Mouse (Mus musculus): ENCODE data around the gene Mcm2. TPM values are rescaled to one million over a fixed set of nuclear protein-coding genes. Genes with fewer than 3 reads are reported as not detected.
A peak's percentile ranks its signal among the peaks of the same experiment; 100 is the strongest.

Gene Mcm2
- total RNA-seq, 1 experiment = 237 TPM

- H3K27ac ChIP-seq (ENCODE audit: insufficient read depth, low read depth, low read length, poor library complexity, severe bottlenecking) = no peak overlapping the region
- TF ChIP-seq MAFK (IDR thresholded peaks at IDR 0.05; ENCODE audit: insufficient read depth, low read depth, low read length) (no peak), ZC3H11A (IDR thresholded peaks at IDR 0.05; ENCODE audit: borderline replicate concordance, low read depth, low read length) (no peak), ZNF384 (IDR thresholded peaks at IDR 0.05; ENCODE audit: low read depth, low read length) (no peak), HCFC1 (IDR thresholded peaks at IDR 0.05; ENCODE audit: borderline replicate concordance, insufficient read depth, low read length) (no peak), CHD2 (IDR thresholded peaks at IDR 0.05; ENCODE audit: low read depth, low read length) (no peak)
- H3K9me3 ChIP-seq (ENCODE audit: control insufficient read depth, insufficient read depth, low read depth, low read length) = no peaks in the 10 kb centered on the region
- H3K4me1 ChIP-seq (ENCODE audit: control insufficient read depth in 2 of 2, insufficient read depth in 2 of 2, low read length in 2 of 2, poor library complexity in 1 of 2) = peaks cover 0 to 11% of the 10 kb centered on the region in 2 experiments; a peak in 2 of 4 replicates
- in situ Hi-C loops (cut with MboI; ENCODE audit: low sequenced_read_pairs in 2 of 2, unreplicated experiment in 2 of 2) = no loop called here
- no peak overlapping the region for H3K4me3 ChIP-seq (ENCODE audit: insufficient read depth in 1 of 2, low read depth in 1 of 2, low read length in 2 of 2, poor library complexity in 1 of 2, severe bottlenecking in 1 of 2)
- H3K9ac ChIP-seq (ENCODE audit: insufficient read depth, low read depth, low read length, poor library complexity, severe bottlenecking) = no peak overlapping the region
- H3K36me3 ChIP-seq (ENCODE audit: control insufficient read depth, insufficient read depth, low read length, poor library complexity, severe bottlenecking) = no peaks in the 10 kb centered on the region
- DNase-seq (ENCODE audit: low read depth, low spot score) = no peak
Observed at GRCm38 (mm10) chr6:88844901-88845565, 53.5 kb downstream of the Mcm2 start.

GRCm38 (mm10) chr6:88843781-88844725 is 54.5 kb downstream of the Mcm2 start:
- H3K4me1 ChIP-seq (ENCODE audit: control insufficient read depth in 2 of 2, insufficient read depth in 2 of 2, low read length in 2 of 2, poor library complexity in 1 of 2) = peaks cover 0 to 13% of the 10 kb centered on the region in 2 experiments; a peak in 2 of 4 replicates
- no peaks in the 10 kb centered on the region for H3K9me3 ChIP-seq (ENCODE audit: control insufficient read depth, insufficient read depth, low read depth, low read length)
- H3K36me3 ChIP-seq (ENCODE audit: control insufficient read depth, insufficient read depth, low read length, poor library complexity, severe bottlenecking) = no peaks in the 10 kb centered on the region; the same call in 1 of the 2 replicates
- no peak for TF ChIP-seq CHD2 (IDR thresholded peaks at IDR 0.05; ENCODE audit: low read depth, low read length)
- in situ Hi-C loops (cut with MboI; ENCODE audit: low sequenced_read_pairs in 2 of 2, unreplicated experiment in 2 of 2) = no loop called here
- H3K9ac ChIP-seq (ENCODE audit: insufficient read depth, low read depth, low read length, poor library complexity, severe bottlenecking) = no peak overlapping the region
- H3K4me3 ChIP-seq (ENCODE audit: insufficient read depth in 1 of 2, low read depth in 1 of 2, low read length in 2 of 2, poor library complexity in 1 of 2, severe bottlenecking in 1 of 2) = no peak overlapping the region
- H3K27ac ChIP-seq (ENCODE audit: insufficient read depth, low read depth, low read length, poor library complexity, severe bottlenecking) = no peak overlapping the region
- DNase-seq (ENCODE audit: low read depth, low spot score) = no peak

- no peak for DNase-seq (ENCODE audit: low read depth, low spot score)
Observed at GRCm38 (mm10) chr6:88843241-88843640, 55.3 kb downstream of the Mcm2 start.

GRCm38 (mm10) chr6:88842731-88843151 is 55.8 kb downstream of the Mcm2 start:
- Histone ChIP-seq H3K36me3 (ENCODE audit: control insufficient read depth, insufficient read depth, low read length, poor library complexity, severe bottlenecking) (peaks cover 13% of the 10 kb centered on the region; the same call in 1 of the 2 replicates), H3K9ac (ENCODE audit: insufficient read depth, low read depth, low read length, poor library complexity, severe bottlenecking) (peak overlapping the region; percentile 75), H3K9me3 (ENCODE audit: control insufficient read depth, insufficient read depth, low read depth, low read length) (no peaks in the 10 kb centered on the region), H3K27ac (ENCODE audit: insufficient read depth, low read depth, low read length, poor library complexity, severe bottlenecking) (no peak overlapping the region), H3K4me1 (ENCODE audit: control insufficient read depth in 2 of 2, insufficient read depth in 2 of 2, low read length in 2 of 2, poor library complexity in 1 of 2) (peaks cover 0 to 15% of the 10 kb centered on the region in 2 experiments; a peak in 2 of 4 replicates), H3K4me3 (ENCODE audit: insufficient read depth in 1 of 2, low read depth in 1 of 2, low read length in 2 of 2, poor library complexity in 1 of 2, severe bottlenecking in 1 of 2) (peak overlapping the region; percentile 81 to 92)
- in situ Hi-C loops (cut with MboI; ENCODE audit: low sequenced_read_pairs in 2 of 2, unreplicated experiment in 2 of 2) = no loop called here
- DNase-seq (ENCODE audit: low read depth, low spot score) = peak; percentile 26
- TF ChIP-seq CHD2 (IDR thresholded peaks at IDR 0.05; ENCODE audit: low read depth, low read length) (no peak), MAFK (IDR thresholded peaks at IDR 0.05; ENCODE audit: insufficient read depth, low read depth, low read length) (no peak), ZC3H11A (IDR thresholded peaks at IDR 0.05; ENCODE audit: borderline replicate concordance, low read depth, low read length) (no peak), ZNF384 (IDR thresholded peaks at IDR 0.05; ENCODE audit: low read depth, low read length) (no peak), HCFC1 (IDR thresholded peaks at IDR 0.05; ENCODE audit: borderline replicate concordance, insufficient read depth, low read length) (no peak)

More at GRCm38 (mm10) chr6:88843241-88843640, 55.3 kb downstream of the Mcm2 start:
- Histone ChIP-seq H3K36me3 (ENCODE audit: control insufficient read depth, insufficient read depth, low read length, poor library complexity, severe bottlenecking) (peaks cover 8% of the 10 kb centered on the region; the same call in 1 of the 2 replicates), H3K27ac (ENCODE audit: insufficient read depth, low read depth, low read length, poor library complexity, severe bottlenecking) (no peak overlapping the region), H3K4me3 (ENCODE audit: insufficient read depth in 1 of 2, low read depth in 1 of 2, low read length in 2 of 2, poor library complexity in 1 of 2, severe bottlenecking in 1 of 2) (peak overlapping the region; percentile 81 to 92; a peak in 3 of 4 replicates), H3K4me1 (ENCODE audit: control insufficient read depth in 2 of 2, insufficient read depth in 2 of 2, low read length in 2 of 2, poor library complexity in 1 of 2) (peaks cover 0 to 15% of the 10 kb centered on the region in 2 experiments; a peak in 2 of 4 replicates), H3K9ac (ENCODE audit: insufficient read depth, low read depth, low read length, poor library complexity, severe bottlenecking) (peak overlapping the region; percentile 75; the same call in 1 of the 2 replicates), H3K9me3 (ENCODE audit: control insufficient read depth, insufficient read depth, low read depth, low read length) (no peaks in the 10 kb centered on the region)
- in situ Hi-C loops (cut with MboI; ENCODE audit: low sequenced_read_pairs in 2 of 2, unreplicated experiment in 2 of 2) = no loop called here
- TF ChIP-seq MAFK (IDR thresholded peaks at IDR 0.05; ENCODE audit: insufficient read depth, low read depth, low read length) (no peak), ZNF384 (IDR thresholded peaks at IDR 0.05; ENCODE audit: low read depth, low read length) (no peak), HCFC1 (IDR thresholded peaks at IDR 0.05; ENCODE audit: borderline replicate concordance, insufficient read depth, low read length) (no peak), ZC3H11A (IDR thresholded peaks at IDR 0.05; ENCODE audit: borderline replicate concordance, low read depth, low read length) (no peak), CHD2 (IDR thresholded peaks at IDR 0.05; ENCODE audit: low read depth, low read length) (no peak)
